Mouse (Mus musculus): Measurements from ENCODE around the gene Slc29a1. TPM values are rescaled to one million over a fixed set of nuclear protein-coding genes. Genes with fewer than 3 reads are reported as not detected.
A peak's percentile ranks its signal among the peaks of the same experiment; 100 is the strongest.

Gene Slc29a1
- 45.1 and 46.8 TPM in 2 replicates for polyA plus RNA-seq (2014; fragmentation: Nextera tagmentation; extraction: Ambion mirVana)

DNA sequence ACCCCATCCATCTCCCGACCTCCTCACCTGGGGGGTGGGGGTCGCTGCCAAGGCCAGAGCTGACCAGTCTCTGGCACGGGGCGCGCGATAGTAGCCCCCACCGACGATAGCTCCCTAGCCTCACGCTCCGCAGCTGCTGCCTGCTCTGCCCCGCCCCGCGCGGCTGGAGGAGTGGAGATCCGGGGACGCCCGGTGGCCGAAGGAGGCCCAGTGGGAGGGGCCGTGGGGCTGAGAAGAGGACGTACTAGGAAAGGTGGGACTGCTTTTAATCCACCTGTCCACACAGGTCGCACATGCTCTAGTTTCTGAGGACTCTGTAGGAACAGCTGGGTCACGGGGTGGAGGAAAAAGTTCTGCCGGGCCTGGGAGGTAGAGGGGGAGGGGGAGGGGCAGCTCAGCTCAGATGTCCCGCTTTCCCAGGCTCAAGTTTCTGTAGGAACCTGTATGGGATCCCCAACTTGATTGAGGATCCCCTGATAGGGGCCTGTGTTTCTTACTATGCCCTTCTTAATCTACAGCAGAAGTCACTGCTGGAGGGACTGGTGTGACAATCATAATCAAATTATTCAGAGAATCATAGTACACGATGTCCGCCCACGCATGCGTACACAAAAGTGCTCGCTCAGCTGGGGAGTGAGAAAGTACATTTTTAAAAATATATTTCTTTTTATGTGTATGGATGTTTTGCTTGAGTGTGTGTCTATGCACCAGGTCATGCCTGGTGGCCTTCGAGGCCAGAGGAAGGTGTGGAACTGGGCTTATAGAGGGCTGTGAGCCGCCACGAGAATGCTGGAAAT, at the start of gene Slc29a1:
TSS of gene Slc29a1 (minus strand) at position 161 of the 797 bp plus-strand sequence.
- peaks cover 33% of the 10 kb centered on the region for H3K4me1 ChIP-seq (ENCODE audit: control insufficient read depth, insufficient read depth, low read length)
- H3K4me2 ChIP-seq, result peak within 1 kb of the TSS; percentile 72

DNA sequence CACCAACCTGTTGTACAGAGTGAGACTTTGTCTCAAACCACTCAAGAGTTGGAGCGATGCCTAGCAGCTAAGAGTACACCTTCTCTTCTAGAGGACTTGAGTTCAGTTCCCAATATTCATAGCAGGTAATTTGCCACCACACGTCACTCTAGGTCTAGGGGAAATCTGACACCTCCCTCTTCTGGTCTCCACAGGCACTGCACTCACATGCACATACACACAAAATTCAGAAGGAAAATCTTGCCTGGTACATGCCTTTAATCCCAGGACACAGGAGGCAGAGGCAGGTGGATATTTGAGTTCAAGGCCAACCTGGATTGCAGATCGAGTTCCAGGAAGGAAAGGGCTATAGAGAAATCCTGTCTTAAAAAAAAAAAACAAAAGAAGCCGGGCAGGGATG, 44.8 kb upstream of the Slc29a1 start:
- Histone ChIP-seq H3K4me3 (ENCODE audit: low read depth, low read length) (no peak overlapping the region), H3K27me3 (ENCODE audit: control insufficient read depth, insufficient read depth, low read length) (no peaks in the 10 kb centered on the region), H3K9ac (ENCODE audit: low read length) (no peak overlapping the region), H3K36me3 (ENCODE audit: control insufficient read depth, insufficient read depth, low read length) (no peaks in the 10 kb centered on the region), H3K4me2 (no peak overlapping the region), H3K9me3 (ENCODE audit: control insufficient read depth, low read length) (no peaks in the 10 kb centered on the region; the same call in 1 of the 2 replicates), H3K27ac (ENCODE audit: low read depth, low read length) (no peak overlapping the region), H3K4me1 (ENCODE audit: control insufficient read depth, insufficient read depth, low read length) (no peaks in the 10 kb centered on the region)
- DNase-seq (ENCODE audit: low spot score, missing footprints), result peak; percentile 78
- ATAC-seq (ENCODE audit: low FRiP score), result no peak
- 91% methylated on average over 4 of the region's 4 CpGs for WGBS

More for the DNA sequence above, at the start of gene Slc29a1:
- peak within 1 kb of the TSS; percentile 31; the same call in 1 of the 2 replicates for H3K9ac ChIP-seq (ENCODE audit: low read length)
- DNase-seq (ENCODE audit: low spot score, missing footprints) (peak; percentile 92), ATAC-seq (ENCODE audit: low FRiP score) (peak; percentile 45)
- H3K36me3 ChIP-seq (ENCODE audit: control insufficient read depth, insufficient read depth, low read length), result no peaks in the 10 kb centered on the region
- WGBS, result 13% methylated on average over 32 of the region's 32 CpGs
- H3K9me3 ChIP-seq (ENCODE audit: control insufficient read depth, low read length), result no peaks in the 10 kb centered on the region
- no peak within 1 kb of the TSS for H3K27ac ChIP-seq (ENCODE audit: low read depth, low read length)
- H3K27me3 ChIP-seq (ENCODE audit: control insufficient read depth, insufficient read depth, low read length), result peaks cover 42% of the 10 kb centered on the region
- peak within 1 kb of the TSS; percentile 28 for H3K4me3 ChIP-seq (ENCODE audit: low read depth, low read length)

DNA sequence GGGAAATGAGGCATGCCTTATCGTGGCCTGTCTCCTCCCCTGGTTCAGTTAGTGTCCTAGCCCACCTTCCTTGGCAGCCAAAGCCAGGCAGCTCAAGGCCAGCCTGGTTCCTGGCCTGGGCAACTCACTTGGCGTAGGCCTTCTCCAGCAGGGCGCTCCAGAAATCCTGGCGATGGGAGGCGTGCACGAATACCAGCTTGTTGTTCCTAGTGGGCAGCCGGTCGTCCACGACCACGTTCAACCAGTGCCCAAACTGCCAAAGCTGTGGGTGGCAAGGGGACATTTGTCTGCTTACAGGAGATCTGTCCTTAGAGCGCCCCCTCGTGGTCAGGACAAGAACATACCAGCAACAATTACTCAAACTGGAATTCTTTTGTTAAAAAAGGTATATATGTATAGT, 43.3 kb upstream of the Slc29a1 start:
- ATAC-seq (ENCODE audit: low FRiP score), result peak; percentile 27; the same call in 1 of the 2 replicates
- no peak overlapping the region for H3K27ac ChIP-seq (ENCODE audit: low read depth, low read length)
- no peaks in the 10 kb centered on the region for H3K4me1 ChIP-seq (ENCODE audit: control insufficient read depth, insufficient read depth, low read length)
- H3K4me2 ChIP-seq, result no peak overlapping the region
- no peaks in the 10 kb centered on the region for H3K36me3 ChIP-seq (ENCODE audit: control insufficient read depth, insufficient read depth, low read length)
- no peaks in the 10 kb centered on the region; the same call in 1 of the 2 replicates for H3K9me3 ChIP-seq (ENCODE audit: control insufficient read depth, low read length)
- no peak overlapping the region for H3K9ac ChIP-seq (ENCODE audit: low read length)
- 22% methylated on average over 12 of the region's 12 CpGs for WGBS
- H3K4me3 ChIP-seq (ENCODE audit: low read depth, low read length), result no peak overlapping the region
- no peaks in the 10 kb centered on the region for H3K27me3 ChIP-seq (ENCODE audit: control insufficient read depth, insufficient read depth, low read length)
- peak; percentile 93 for DNase-seq (ENCODE audit: low spot score, missing footprints)

DNA sequence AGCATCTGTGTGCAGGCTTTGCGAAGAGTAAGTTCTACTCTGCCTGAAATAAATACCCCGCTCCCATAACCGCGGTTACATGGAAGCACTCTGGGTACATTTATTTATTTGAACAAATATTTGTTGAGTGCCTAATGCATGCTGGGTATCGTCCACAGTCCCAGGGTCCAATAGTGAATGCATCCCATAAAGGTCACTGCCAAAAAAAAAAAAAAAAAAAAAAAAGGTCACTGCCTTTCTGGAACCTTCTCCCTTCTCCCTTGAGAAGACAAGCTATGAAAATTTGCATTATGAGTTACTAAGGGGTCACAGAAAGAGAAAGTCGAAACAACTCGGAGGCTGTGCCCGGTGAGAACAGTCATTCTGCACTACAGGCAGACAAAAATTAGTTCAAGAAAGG, 42.6 kb upstream of the Slc29a1 start:
- DNase-seq (ENCODE audit: low spot score, missing footprints), result no peak
- Histone ChIP-seq H3K27me3 (ENCODE audit: control insufficient read depth, insufficient read depth, low read length) (no peaks in the 10 kb centered on the region), H3K36me3 (ENCODE audit: control insufficient read depth, insufficient read depth, low read length) (no peaks in the 10 kb centered on the region), H3K27ac (ENCODE audit: low read depth, low read length) (no peak overlapping the region), H3K4me2 (no peak overlapping the region), H3K4me1 (ENCODE audit: control insufficient read depth, insufficient read depth, low read length) (no peaks in the 10 kb centered on the region), H3K9ac (ENCODE audit: low read length) (no peak overlapping the region), H3K4me3 (ENCODE audit: low read depth, low read length) (no peak overlapping the region), H3K9me3 (ENCODE audit: control insufficient read depth, low read length) (no peaks in the 10 kb centered on the region; the same call in 1 of the 2 replicates)
- no peak for ATAC-seq (ENCODE audit: low FRiP score)
- 89% methylated on average over 8 of the region's 8 CpGs for WGBS

DNA sequence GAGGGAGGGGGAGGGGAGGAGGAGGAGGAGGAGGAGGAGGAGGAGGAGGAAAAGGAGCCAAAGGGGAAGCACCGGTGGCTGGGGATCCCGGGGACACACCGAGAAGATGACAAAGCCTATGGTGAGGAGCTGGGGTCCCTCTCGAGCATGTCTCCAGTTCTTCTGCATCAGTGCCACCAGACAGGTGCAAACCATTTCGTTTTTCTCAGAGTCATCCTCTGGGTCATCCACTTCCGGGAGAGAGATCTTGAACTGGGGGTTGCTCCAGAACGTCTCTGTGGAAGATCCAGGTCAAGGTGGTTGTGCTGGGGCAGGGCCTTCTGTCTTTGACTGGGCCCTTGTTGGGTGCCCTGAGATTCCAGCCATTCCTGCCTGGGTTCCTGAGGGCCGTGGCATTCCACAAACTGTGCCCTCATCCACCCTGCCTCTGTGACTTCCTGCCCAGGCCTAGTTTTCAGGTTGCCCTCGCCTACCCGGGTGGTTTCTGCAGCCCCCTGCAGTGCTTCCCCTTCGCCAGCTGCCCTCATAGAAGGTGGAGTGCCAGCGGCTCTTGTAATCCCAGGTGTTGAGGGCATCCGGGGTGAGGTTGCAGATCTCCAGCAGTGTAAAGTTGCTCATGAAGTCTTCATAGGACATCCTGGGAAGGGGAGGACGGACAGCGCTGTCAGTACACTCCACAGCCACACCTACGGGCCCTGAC, 39.3 kb upstream of the Slc29a1 start:
- H3K4me3 ChIP-seq (ENCODE audit: low read depth, low read length), result no peak overlapping the region
- no peak overlapping the region for H3K27ac ChIP-seq (ENCODE audit: low read depth, low read length)
- H3K27me3 ChIP-seq (ENCODE audit: control insufficient read depth, insufficient read depth, low read length), result no peaks in the 10 kb centered on the region
- no peaks in the 10 kb centered on the region for H3K36me3 ChIP-seq (ENCODE audit: control insufficient read depth, insufficient read depth, low read length)
- H3K4me2 ChIP-seq, result no peak overlapping the region
- DNase-seq (ENCODE audit: low spot score, missing footprints) (peak; percentile 64), ATAC-seq (ENCODE audit: low FRiP score) (no peak)
- H3K9ac ChIP-seq (ENCODE audit: low read length), result no peak overlapping the region
- 81% methylated on average over 16 of the region's 16 CpGs for WGBS
- H3K4me1 ChIP-seq (ENCODE audit: control insufficient read depth, insufficient read depth, low read length), result no peaks in the 10 kb centered on the region
- no peaks in the 10 kb centered on the region for H3K9me3 ChIP-seq (ENCODE audit: control insufficient read depth, low read length)

DNA sequence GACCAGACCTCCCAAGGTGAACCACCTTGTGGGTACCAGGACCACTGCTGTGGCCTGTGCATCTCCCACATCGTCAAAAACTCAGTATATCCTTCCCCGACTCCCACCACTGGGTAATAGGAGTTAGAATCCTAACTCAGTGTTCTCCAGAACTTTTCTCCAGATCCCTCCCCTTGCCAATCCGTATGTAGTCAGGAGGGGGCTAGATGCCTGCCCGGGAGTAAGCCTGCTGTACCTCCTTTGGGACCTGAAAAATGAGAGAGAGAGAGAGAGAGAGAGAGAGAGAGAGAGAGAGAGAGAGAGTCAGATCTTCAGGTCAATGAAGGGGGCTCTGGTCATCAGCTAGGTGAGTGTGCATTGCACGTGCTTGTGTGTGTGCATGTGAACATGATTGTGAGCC, 34.6 kb upstream of the Slc29a1 start:
- H3K27me3 ChIP-seq (ENCODE audit: control insufficient read depth, insufficient read depth, low read length), result no peaks in the 10 kb centered on the region
- WGBS, result 77% methylated on average over 5 of the region's 5 CpGs
- no peak overlapping the region for H3K4me2 ChIP-seq
- H3K4me1 ChIP-seq (ENCODE audit: control insufficient read depth, insufficient read depth, low read length), result 0 out of 2 replicates have a peak, but pooled peaks cover 4% of the 10 kb centered on the region
- no peak overlapping the region for H3K9ac ChIP-seq (ENCODE audit: low read length)
- DNase-seq (ENCODE audit: low spot score, missing footprints), result no peak
- H3K27ac ChIP-seq (ENCODE audit: low read depth, low read length), result no peak overlapping the region
- H3K9me3 ChIP-seq (ENCODE audit: control insufficient read depth, low read length), result no peaks in the 10 kb centered on the region
- H3K36me3 ChIP-seq (ENCODE audit: control insufficient read depth, insufficient read depth, low read length), result no peaks in the 10 kb centered on the region
- ATAC-seq (ENCODE audit: low FRiP score), result no peak
- no peak overlapping the region for H3K4me3 ChIP-seq (ENCODE audit: low read depth, low read length)

DNA sequence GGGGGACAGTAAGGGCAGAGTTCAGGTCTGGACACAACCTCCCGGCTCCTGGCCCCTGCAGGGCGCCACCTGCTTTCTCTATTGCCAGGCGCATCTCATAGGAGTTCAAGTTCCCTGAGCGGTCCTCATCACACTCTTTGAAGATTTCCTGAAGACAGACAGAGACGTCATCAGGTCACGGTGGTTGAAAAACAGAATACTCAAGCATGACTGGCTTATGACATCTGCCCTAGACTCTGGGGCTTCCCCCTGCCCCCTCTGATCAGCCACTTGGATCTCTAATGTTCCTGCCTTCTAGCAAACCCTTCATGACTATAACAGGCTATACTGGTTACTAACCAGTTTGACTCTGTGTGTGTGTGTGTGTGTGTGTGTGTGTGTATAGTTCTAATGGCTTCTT, 32.5 kb upstream of the Slc29a1 start:
- H3K36me3 ChIP-seq (ENCODE audit: control insufficient read depth, insufficient read depth, low read length), result no peaks in the 10 kb centered on the region
- no peak overlapping the region for H3K9ac ChIP-seq (ENCODE audit: low read length)
- H3K4me1 ChIP-seq (ENCODE audit: control insufficient read depth, insufficient read depth, low read length), result 0 out of 2 replicates have a peak, but pooled peaks cover 4% of the 10 kb centered on the region
- no peak overlapping the region for H3K4me3 ChIP-seq (ENCODE audit: low read depth, low read length)
- WGBS, result 70% methylated on average over 6 of the region's 6 CpGs
- no peak for DNase-seq (ENCODE audit: low spot score, missing footprints)
- no peak overlapping the region for H3K4me2 ChIP-seq
- no peaks in the 10 kb centered on the region for H3K27me3 ChIP-seq (ENCODE audit: control insufficient read depth, insufficient read depth, low read length)
- ATAC-seq (ENCODE audit: low FRiP score), result no peak
- H3K9me3 ChIP-seq (ENCODE audit: control insufficient read depth, low read length), result no peaks in the 10 kb centered on the region
- H3K27ac ChIP-seq (ENCODE audit: low read depth, low read length), result no peak overlapping the region

DNA sequence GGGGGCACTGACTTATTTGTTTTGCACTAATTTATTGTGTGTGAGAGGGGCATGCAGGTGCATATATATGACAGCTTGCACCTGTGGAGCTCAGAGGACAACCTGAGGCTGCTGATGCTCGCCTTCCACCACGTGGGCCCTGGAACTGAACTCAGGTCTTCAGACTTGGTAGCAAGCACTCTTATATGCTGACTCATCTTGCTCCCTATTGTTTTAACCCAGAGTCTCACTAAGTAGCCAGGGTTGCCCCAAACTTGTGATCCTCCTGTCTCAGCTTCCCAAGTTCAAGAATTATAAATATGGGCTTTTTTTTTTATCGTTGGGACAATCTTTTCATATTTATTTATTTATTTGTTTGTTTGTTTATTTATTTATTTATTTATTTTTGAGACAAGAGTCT, 31.6 kb upstream of the Slc29a1 start:
- no peaks in the 10 kb centered on the region for H3K36me3 ChIP-seq (ENCODE audit: control insufficient read depth, insufficient read depth, low read length)
- ATAC-seq (ENCODE audit: low FRiP score), result no peak
- H3K4me2 ChIP-seq, result peak overlapping the region; percentile 55
- H3K4me3 ChIP-seq (ENCODE audit: low read depth, low read length), result no peak overlapping the region
- H3K27me3 ChIP-seq (ENCODE audit: control insufficient read depth, insufficient read depth, low read length), result no peaks in the 10 kb centered on the region
- no peaks in the 10 kb centered on the region for H3K9me3 ChIP-seq (ENCODE audit: control insufficient read depth, low read length)
- no peak overlapping the region for H3K27ac ChIP-seq (ENCODE audit: low read depth, low read length)
- 0 out of 2 replicates have a peak, but pooled peaks cover 4% of the 10 kb centered on the region for H3K4me1 ChIP-seq (ENCODE audit: control insufficient read depth, insufficient read depth, low read length)
- WGBS, result 48% methylated on average over 3 of the region's 3 CpGs
- DNase-seq (ENCODE audit: low spot score, missing footprints), result no peak
- H3K9ac ChIP-seq (ENCODE audit: low read length), result no peak overlapping the region

All from midbrain, embryonic 11.5 days (tissue).